Mouse (Mus musculus) brain, embryonic 14.5 days (tissue): ENCODE results near the gene Cxcl10.

Experiments
- CTCF ChIP-seq: fragments of 200-500 bp; IDR thresholded peaks from 2 replicates; pipeline ENCODE4 v1.5.1; 2012; ENCODE audit warnings: inconsistent platforms, mild to moderate bottlenecking, moderate library complexity, borderline replicate concordance; ENCODE audit not compliant: insufficient read depth, insufficient read length; ENCODE audit errors: extremely low read depth
- POLR2A ChIP-seq: fragments of 200-500 bp; IDR thresholded peaks from 2 replicates; pipeline ENCODE4 v1.6.1; 2012; ENCODE audit warnings: mild to moderate bottlenecking, inconsistent platforms, borderline replicate concordance; ENCODE audit not compliant: poor library complexity, insufficient read depth, insufficient read length, severe bottlenecking; ENCODE audit errors: extremely low read depth

- TF ChIP-seq POLR2A, result no peak
- no peak for TF ChIP-seq CTCF
Observed at GRCm38 (mm10) chr5:92327367-92327766, 21.3 kb downstream of the Cxcl10 start.
